Mouse (Mus musculus) gastrocnemius, adult 8-10 months (tissue): ENCODE measurements around the gene Uhrf1. TPM values are rescaled to one million over a fixed set of nuclear protein-coding genes. Genes with fewer than 3 reads are reported as not detected.

Experiments used
- DNase-seq, 2 experiments: peaks; one replicate each; pipeline ENCODE4 v3.0.0; 2022; ENCODE audit warnings: low spot score in 2 of 2
- total RNA-seq, 4 experiments: library from RNA; stranded (reverse); gene quantifications; 2 replicates each; pipeline ENCODE4 v1.2.4; 2022

The Uhrf1 gene
- total RNA-seq, 4 experiments from 2014 or later, result 0.18 to 0.67 (median 0.44) TPM

DNA sequence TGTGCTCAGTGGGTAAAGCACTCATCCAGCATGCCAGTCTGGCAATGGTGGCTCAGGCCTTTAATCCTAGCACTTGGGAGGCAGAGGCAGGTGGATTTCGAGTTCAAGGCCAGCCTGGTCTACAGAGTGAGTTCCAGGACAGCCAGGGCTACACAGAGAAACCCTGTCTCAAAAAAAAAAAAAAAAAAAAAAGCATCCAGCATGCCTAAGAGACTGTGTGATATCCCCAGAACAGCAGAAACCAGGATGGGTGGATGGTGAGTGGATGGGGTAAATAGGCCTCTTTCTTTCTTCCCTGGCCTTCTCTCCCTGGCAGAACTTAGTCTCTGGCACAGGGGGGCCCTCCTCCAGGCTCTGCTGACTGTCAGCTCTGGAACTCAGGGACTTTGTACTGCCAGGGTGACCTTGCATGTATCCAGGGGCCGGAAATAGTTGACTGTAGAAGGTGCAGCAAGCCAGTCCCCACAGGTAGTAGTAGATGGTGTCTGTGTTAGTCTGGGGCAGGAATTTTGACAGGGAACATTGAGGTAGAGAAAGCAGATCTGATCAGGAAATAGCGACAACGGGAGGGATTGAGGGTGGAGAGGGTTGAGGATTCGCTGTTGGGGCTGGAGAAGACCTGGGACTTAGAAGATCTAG lies 27.2 kb upstream of the Uhrf1 start:
- DNase-seq, result no peak

DNA sequence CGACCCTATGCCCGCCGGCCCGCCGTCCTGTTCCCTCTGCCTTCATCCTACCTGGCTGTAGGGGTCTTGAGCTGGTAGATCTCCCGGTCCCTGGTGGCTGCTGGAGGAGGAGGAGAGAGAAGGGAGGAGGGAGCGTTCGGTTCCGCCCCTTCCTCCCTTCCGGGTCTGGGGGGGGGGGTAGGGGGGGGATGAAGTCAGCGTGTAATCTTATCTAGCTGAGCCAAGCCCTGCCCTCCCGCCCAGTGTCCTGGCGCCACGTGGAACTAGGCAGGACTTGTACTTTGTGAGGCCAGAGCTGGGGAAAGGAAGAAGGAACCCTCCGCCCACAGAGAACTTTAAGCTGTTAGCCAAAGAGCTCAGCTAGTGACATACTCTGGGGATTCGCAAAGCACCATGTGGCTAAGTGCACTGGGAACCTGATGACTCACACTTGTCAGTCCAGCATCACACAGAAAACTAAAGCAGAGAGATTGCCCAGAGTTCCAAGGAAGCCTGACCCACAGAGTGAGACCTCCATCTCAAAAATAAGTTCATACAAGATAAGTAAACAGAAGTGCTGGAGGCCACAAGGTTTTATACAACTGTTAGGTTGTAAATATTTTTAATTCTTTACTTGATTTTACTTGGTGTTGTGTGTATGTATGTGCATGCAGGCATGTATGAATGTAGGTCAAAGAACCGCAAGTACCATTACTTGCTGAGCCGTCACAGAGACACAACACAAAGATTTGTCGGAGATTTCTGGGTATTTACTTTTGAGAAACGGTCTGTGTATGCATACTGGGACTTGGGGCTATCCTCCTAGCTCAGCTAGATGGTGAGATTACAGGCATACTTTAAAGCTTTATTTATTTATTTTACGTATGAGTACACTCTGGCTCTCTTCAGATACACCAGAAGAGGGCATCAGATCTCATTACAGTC lies 26.2 kb upstream of the Uhrf1 start, which contains the start of gene Ticam1:
Gene Ticam1, minus strand, starts transcription at position 144 of the 924 bp plus-strand sequence.
- DNase-seq, result peak; percentile 87 to 94

DNA sequence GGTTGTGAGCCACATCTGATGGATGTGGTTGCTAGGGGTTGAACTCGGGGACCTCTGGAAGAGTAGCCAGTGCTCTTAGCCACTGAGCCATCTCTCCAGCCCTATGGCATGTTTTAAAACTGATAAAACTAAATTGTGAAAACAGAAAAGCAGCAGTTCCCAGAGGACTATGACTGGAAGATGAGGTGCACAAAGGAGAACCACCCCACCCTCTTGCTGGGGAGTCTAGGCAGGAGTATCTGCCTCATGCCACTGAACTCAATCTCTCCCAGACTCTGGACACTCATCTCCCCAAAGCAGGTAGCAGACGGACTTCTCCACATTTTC lies 25.6 kb upstream of the Uhrf1 start:
- DNase-seq, result no peak

DNA sequence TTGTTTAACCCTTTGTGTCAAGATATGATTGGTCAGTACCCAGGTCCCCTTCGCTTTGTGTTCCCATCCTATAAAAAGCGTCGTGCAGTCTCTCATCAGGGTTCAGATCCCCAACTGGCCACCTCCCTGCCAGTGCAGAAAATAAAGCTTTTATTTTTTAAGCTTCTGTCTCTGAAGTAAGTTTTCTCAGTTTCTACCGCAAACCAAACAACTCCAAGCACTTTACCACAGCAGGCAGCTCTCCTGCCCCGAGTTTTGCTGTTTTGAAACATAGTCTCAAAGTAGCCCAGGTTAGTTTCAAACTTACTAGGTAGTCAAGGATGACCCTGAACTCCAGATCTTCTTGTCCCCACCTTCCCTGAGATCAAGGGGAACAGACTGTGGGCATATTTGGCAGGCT lies 24.8 kb upstream of the Uhrf1 start:
- DNase-seq, result no peak

DNA sequence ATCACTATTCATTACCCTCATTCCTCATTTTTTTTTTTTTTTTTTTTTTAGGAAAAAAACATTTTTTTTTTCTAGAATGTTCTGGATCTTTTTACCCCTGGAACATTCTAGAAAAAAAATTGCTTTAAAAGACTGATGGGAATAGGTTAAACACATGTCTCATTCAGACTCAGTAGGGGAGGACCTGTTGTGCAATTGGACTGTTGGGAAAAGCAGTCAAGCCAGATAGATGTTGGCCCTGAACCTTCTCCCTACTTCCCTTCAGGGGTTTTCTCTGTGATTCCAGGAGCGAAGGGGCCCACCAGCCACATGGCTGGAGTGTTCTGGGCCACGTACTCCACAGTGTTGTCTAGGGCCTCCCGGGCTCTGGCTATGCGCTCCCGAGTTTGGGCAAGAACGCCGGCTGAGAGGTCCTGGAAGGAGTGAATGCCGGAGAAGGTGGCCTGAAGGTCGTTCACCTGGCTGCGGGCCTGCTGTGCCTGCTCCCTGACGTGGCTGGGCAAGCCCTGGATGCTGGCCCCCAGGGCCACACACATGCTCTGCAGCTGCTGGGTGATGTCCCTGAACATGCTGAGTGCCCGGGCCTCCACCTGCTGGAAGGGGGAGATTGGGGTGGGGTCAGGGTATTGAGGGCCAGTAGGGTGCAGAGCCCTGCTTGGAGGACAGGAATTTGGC lies 23.5 kb upstream of the Uhrf1 start:
- DNase-seq, result no peak

DNA sequence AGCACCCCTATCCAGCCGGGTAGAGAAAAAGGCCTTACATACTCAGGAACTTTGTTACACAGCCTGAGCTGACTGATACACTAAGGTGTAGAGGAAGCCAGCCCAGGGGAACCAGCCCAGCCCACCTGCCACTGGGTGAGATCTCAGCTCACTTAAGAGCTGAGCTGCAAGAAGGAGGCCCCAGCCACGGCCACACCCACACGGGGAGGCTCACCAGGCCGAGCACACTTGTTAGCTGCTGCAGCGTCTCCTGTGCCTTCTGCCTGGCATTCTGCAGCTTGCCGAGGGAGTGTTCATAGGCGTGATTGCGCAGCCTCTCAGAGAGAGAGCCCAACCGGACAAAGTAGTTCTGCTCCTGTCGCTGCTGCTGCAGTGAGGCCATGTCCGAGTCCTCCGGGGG lies 21.9 kb upstream of the Uhrf1 start:
- DNase-seq, result no peak

DNA sequence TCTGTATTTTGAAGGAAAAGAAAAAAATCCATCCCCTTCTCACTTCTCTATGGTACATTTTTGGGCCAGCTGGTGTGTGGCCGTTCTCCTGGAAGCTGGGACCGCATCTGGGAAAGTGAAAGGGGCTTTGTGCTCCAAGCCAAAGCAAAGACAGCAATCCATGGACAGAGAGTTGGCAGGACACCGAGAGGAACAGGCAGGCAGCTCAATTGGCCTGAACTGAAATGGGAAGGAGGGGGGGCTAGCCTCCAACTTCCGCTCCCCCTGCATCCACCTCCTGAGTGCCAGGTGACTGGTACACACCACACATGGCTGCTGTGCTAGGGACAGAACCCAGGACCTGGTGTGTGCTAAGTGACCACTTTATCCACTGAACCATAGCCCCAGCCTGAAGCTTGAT lies 20.3 kb upstream of the Uhrf1 start:
- DNase-seq, result no peak

DNA sequence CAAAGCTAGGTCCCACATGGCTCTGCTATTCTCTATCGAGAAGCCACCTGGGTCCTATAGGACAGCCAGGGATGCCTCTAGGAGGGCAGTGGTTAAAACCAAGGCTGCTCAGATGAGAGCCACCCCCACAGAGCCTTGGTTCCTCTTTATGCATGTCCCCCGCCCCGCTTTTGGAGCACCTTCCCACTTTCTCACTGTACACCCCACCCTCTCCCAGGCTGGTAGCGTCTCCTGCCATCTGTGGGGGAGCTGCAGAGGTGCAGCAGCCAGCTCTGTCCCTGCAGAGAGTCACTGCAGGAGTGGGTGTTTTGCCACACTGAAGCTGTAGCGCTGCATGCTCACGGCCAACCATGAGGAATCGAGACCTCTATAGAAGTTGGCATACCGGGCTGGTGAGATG lies 19.8 kb upstream of the Uhrf1 start:
- DNase-seq, result no peak

DNA sequence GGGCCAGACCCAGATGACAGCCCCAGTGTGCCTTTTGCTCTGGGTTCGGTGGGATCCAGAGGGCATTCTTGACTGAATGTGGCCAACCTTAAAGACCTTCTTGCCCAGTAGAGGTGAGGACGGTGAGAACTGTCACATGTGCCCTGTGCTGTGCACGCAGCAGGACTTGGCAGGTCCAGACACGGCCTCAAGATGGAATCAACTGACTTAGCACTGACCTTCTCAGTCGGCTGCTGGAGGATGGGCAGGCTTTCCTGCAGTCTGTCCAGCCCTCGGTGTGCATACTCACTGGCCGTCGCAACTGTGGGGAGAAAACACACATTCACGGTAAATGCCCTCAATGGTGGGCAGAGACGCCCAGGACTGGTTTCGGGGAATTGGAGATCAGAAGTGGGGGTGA lies 17.1 kb upstream of the Uhrf1 start:
- no peak for DNase-seq

DNA sequence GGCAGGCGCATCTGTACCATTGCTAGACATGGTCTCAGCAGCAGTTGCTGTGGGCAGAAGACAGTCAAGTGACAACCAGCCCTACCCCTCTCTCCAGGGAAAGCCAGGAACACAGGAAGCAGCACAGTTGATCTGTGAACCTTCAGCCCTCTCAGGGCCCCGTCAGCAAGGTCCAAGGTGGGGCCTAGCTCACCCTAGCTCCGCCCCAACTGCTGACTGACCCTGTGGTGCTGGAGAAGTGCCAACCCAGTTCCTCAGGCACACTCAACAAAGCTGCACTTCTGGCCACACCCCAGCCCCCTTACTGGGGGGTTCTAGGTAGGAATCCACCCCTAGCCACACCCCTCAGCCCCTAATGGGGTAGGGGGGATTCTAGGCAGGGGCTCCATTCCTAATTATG lies 15.3 kb upstream of the Uhrf1 start:
- no peak for DNase-seq

DNA sequence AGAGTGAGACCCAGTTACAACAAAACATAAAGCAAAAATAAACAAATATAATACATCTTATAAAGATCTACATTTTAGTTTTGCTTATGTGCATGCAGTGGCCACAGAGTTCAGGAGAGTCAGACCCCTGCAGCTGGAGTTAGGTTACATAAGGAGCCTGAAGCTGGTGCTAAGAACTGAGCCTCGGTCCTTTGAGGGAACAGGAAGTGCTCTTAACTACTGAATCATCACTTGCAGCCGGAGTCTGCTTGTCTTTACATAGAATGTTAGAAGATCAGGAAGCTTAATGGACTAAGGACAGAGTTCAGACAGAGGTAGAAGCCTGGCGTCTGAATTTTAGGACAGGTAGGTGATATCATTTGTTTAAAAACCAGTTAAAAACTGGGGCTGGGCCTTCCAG lies 14.3 kb upstream of the Uhrf1 start:
- no peak for DNase-seq

DNA sequence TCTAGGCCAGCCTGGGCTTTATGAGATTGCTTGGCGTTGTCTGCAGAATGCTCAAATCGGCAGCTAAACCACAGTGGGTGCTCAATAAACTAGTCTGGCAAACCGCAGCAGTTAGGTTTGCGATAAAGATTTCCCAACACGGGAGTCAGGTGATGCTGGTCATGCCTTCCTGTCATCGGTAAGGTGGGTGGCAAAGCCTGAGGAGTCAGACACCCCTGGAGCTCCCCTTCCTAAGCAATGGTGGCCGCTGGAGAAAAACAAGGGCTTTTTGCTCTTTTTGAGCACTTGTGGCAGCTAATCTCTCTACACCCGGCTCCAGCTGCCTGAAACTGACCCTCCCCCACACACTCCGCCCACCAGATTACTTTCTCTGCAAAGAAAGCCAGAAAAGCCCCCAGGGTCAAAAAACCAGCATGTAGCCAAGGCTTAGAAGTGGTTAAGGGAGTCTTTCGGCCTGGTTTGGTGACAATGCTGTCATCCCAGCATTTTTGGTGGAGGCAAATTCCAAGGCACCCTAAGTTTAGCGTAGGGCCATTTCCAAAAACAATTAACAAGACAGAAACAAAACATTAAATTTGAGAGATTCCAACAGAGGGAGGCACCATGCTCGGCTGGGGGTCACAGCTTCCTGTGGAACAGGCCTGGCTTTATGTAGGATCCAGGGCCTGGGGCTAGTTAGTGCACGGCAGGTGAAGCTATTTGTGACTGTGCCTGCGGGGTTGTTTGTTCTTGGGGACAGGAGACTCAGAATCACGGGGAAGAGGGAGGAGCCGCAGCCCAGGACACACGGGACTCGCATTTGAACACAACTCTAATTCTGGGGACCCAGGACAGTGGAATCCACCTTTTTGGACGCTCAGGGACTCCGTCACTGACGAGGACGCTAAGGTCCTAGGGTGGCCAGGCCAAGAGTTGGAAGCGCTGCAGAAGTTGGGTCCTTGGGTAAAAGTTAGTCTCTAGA lies 13.5 kb upstream of the Uhrf1 start:
- no peak for DNase-seq

DNA sequence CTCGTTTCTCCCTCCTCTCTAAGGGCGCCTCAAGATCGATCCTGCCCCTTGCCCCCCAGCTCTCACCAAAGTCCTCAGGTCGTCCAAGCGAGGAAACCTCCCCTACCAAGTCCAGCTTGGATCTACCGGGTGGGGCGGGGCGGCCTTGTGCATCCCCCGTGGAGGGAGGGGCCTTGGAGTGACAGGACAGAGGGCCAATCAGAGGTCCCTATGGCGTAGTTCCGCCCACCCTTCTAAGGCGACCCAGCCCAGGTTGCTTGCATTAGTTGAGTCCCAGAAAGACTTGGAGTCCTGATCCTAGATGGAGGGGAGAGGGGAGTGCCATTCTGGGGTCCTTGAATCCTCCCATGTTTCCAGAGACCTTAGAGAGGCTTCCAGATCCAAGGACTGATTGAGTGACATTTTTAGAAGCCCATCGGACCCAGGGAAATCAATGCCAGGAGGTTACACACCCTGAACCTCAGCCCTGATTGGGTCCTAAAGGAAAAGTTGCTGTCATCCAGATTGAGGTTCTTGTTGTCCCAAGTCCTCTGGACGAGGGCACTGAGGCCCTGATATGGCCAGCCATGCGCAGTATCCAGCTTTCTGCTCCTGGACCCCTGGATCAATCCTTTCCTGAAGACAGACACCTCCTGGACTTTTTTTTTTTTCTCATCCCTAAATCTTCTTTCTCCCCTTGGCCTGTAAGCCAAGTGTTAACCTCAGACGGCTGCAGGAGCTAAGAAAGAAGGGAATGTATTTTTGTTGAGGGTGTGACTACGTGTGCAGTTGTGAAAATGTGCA lies 12.5 kb upstream of the Uhrf1 start:
- peak; percentile 93 to 97 for DNase-seq

DNA sequence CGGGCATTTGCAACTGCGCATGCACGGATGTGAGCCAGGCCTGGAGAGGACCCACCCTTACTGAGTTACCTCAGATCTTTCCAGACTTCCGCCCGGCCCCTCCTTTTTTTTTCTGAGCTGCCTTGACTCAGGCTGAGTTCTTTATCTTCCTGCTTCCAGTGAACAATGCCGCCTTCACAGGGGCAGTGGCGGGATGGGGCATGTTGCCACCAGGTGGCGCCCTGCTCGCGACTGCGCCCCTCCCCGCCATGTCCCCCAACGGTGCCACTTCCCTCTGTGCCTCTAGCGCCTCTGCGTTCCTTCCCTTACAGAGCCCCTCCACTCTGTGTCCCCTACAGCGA lies 12.0 kb upstream of the Uhrf1 start:
- peak; percentile 83 to 86 for DNase-seq

DNA sequence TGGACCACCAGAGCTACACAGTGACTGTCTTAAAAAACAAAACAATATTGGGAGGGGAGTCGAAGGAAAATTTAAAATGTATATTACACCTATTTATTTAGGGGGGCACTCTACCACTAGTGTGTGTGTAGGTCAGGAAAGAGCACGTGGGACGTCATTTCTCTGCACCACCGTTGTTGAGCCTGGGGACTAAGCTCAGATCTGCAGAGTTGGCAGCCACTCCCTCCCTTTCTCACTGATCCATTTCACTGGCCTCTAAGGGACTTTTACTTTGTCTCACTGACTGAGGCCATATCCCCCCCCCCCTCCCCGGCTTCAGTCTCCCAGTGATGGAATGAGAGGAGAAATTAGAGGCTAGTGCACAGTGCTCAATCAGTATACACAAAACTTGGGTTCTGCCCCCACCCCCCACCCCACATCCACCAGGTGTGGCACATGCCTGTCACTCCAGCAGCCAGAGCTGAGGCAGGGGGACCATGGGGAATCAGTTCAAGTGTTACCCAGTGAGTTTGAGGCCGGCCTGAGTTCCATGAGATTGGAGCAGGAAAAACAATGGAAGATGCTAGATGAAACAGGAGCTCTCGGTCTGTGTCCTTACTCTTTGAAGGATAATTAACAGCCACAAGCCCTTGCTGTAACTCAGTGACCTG lies 11.2 kb upstream of the Uhrf1 start:
- no peak for DNase-seq

DNA sequence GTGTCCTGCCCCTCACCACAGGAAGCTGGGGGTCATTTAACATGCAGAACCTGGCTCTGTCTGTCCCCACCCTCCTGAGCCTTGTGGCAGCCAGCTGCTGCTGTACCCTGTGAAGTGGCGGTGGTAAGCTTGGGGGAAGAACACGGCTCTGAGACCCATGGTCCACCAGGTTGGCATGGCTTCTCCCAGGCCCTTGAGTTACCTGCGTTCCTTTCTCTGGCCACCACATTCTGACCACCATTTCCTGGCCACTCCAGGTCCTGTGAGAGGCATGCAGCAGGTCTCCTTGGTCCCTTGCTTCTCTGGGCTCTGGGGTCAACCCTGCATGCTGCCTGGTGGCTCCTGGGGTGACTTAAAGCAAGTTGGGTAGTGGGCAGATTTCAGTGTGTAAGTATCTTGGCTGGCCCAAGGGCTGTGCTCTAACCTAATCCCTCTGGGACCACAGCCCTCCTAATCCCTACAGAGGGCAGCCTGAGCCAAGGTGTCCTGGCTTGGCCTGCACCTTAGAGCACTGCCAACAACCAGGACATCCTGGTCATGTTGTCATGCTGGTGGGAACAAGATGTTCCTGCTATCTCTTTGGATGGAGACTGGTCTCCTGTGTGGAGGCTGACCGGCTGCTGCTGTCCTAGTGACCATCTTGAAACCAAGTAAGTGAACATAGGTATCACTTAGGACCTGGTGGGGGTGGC lies 10.4 kb upstream of the Uhrf1 start, which contains the start of gene Plin3:
Gene Plin3, minus strand, starts transcription at position 343 of the 692 bp plus-strand sequence.
- peak; percentile 57 to 69 for DNase-seq

DNA sequence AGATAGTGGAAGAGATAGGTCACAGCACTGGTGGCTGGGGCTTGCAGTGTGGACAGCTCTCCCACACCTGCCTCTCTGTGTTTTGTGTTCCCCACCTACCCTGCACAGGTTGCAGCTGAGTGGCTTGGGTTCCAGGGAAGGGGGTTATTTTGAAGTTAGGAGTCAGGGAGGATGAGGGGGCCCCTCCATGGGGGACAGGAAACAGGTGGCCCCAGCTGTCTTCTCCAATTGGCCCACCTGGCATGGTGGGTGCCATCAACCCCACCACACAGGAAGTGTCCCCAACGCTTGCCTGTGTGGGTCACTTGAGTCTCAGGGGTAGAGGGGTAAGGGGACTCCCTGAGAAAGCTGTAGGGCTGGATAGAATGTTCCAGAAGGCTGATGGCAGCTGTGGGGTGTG lies 9.8 kb upstream of the Uhrf1 start:
- DNase-seq, result no peak

DNA sequence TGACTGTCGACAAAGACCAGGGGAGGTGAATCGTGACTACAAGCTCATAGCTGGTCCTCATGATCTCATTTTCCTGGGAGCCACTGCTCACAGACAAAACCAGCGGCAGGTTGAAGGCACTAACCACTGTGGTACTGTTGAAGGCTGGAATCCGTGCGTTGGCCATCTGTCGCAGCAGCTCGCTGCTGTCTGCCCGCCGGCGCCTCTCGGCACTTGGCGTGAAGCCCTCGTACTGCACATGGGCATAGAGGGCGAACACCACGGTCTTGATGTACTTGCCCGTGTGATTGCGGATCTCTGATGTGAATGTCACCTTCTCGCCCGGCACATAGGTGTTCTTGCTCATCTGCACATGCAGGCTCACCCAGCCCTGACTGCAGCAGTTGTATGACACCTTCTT lies 8.9 kb upstream of the Uhrf1 start:
- no peak for DNase-seq

DNA sequence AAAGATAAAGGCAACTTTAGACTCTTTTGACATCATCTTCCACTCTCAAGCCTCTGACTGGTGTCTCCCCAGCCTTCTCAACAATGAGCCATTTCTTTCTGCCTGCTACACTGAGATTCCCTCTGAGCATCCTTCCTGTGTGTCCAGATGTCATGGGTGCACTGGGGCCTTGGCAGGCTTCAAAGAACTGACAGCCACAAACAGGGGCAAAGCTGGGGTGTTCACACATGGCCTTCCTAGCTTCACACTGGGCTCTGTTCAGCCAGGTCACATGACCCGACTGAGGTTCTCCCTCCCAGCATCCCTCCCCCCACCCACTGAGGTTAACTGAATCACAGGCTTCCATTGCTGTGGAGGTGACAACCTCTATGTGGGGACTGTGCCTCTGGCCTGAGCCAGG lies 6.9 kb upstream of the Uhrf1 start:
- DNase-seq, result no peak
